Mouse (Mus musculus): ENCODE data around the gene Snx27.

DNA sequence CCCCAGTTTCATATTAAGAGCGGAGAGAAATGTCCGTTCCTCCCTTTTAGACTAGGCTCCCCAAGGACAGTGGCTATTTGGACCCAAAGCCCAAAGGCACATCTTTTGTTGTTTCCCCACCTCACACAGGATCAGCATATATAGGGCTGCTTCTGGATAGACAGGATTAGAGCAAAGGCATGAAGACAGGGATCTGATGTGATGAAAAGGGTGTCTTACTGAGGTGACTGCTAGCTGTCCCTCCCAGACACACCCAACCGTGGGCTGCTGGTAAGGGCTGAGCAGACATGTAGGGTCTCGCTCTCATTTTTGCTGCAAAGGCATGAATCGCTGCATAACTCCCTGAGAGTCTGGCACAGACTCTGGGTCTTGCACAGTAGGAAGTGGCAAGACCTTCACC is 46.2 kb upstream of the Snx27 start:
- TF ChIP-seq CTCF (IDR thresholded peaks at IDR 0.05; ENCODE audit: insufficient read depth, low read depth, low read length), result no peak
- no peak for TF ChIP-seq POLR2A (IDR thresholded peaks at IDR 0.05; ENCODE audit: insufficient read depth, low read depth, low read length)

Measured in olfactory bulb, adult 2 months (tissue).